Mouse (Mus musculus): ENCODE results near the gene Tfcp2. TPM values are rescaled to one million over a fixed set of nuclear protein-coding genes. Genes with fewer than 3 reads are reported as not detected.

The Tfcp2 gene
- polyA plus RNA-seq, 1 experiment from 2014 or later, result 48.4 TPM

GRCm38 (mm10) chr15:100473926-100474503 lies 77.8 kb downstream of the Tfcp2 start:
- Histone ChIP-seq H3K9me3 (no peaks in the 10 kb centered on the region), H3K4me3 (replicated peaks) (no peak overlapping the region), H3K4me1 (replicated peaks) (peaks cover 18% of the 10 kb centered on the region), H3K9ac (replicated peaks) (no peak overlapping the region), H3K27ac (no peak overlapping the region), H3K4me2 (replicated peaks) (no peak overlapping the region), H3K27me3 (no peaks in the 10 kb centered on the region), H3K36me3 (peaks cover 67% of the 10 kb centered on the region)
- ATAC-seq, result no peak
- WGBS, result 78% methylated on average over 7 of the region's 7 CpGs

GRCm38 (mm10) chr15:100470037-100470436 lies 81.8 kb downstream of the Tfcp2 start:
- peak overlapping the region; percentile 87 for H3K4me3 ChIP-seq (replicated peaks)
- H3K4me2 ChIP-seq (replicated peaks), result peak overlapping the region; percentile 95
- H3K36me3 ChIP-seq, result peaks cover 27% of the 10 kb centered on the region
- H3K27me3 ChIP-seq, result no peaks in the 10 kb centered on the region
- H3K9ac ChIP-seq (replicated peaks), result peak overlapping the region; percentile 90
- H3K27ac ChIP-seq, result no peak overlapping the region
- no peak for ATAC-seq
- 67% methylated on average over 10 of the region's 10 CpGs for WGBS
- H3K4me1 ChIP-seq (replicated peaks), result peaks cover 35% of the 10 kb centered on the region
- H3K9me3 ChIP-seq, result no peaks in the 10 kb centered on the region

DNA sequence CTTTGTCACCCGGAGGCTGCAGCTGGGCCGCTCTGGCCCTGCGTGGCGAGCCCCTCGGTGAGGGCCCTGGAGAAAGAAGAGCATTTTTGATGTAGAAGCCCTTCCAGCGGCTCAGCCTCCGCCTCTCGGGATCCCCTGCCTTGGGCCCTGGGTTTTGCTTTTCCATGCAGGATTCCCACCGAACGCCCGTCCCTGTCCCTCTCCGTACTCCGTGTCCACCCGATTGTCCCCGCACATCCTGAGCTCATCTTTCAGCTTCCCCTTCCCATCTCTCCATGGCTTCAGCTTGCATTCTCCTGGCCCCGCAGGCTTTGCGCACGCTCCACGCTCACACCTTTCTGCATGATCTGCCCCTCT lies 82.6 kb downstream of the Tfcp2 start:
- Histone ChIP-seq H3K9ac (replicated peaks) (peak overlapping the region; percentile 90), H3K9me3 (no peaks in the 10 kb centered on the region), H3K4me1 (replicated peaks) (peaks cover 35% of the 10 kb centered on the region), H3K27ac (peak overlapping the region; percentile 87), H3K27me3 (no peaks in the 10 kb centered on the region), H3K36me3 (peaks cover 20% of the 10 kb centered on the region), H3K4me2 (replicated peaks) (peak overlapping the region; percentile 95), H3K4me3 (replicated peaks) (peak overlapping the region; percentile 87)
- WGBS, result under 1% methylated on average over 19 of the region's 19 CpGs
- ATAC-seq, result peak; percentile 48

- 2% methylated on average over 84 of the region's 84 CpGs for WGBS
- H3K27me3 ChIP-seq, result no peaks in the 10 kb centered on the region
- no peaks in the 10 kb centered on the region for H3K9me3 ChIP-seq
- peak; percentile 97 for ATAC-seq
- peak within 1 kb of the TSS; percentile 87 for H3K4me3 ChIP-seq (replicated peaks)
- peak within 1 kb of the TSS; percentile 90 for H3K9ac ChIP-seq (replicated peaks)
- peak within 1 kb of the TSS; percentile 95 for H3K4me2 ChIP-seq (replicated peaks)
- peak within 1 kb of the TSS; percentile 87 for H3K27ac ChIP-seq
- peaks cover 35% of the 10 kb centered on the region for H3K4me1 ChIP-seq (replicated peaks)
- peaks cover 14% of the 10 kb centered on the region for H3K36me3 ChIP-seq
Observed at GRCm38 (mm10) chr15:100468295-100469188, 83.3 kb downstream of the Tfcp2 start, which contains the start of gene Letmd1. Gene Letmd1, plus strand, starts transcription at chr15:100469023.

DNA sequence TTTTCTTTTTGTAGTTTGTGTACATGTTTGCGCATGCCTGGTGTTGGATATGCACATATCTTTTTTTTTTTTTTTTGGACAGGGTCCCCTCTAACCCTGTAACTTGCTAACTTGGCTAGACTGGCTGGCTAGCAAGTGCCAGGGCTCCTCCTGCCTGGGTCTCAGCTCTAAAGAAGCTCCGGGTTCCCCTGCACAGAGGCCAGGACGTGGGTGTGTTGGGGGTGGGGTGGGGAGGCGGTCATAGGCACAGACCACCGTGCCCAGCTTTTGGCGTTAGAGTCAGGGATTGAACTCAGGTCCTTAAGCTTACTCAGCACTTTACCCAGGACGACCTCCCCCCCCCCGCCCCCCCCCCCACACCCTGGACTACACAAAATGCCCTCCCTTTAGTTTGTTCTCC lies 84.1 kb downstream of the Tfcp2 start:
- 39% methylated on average over 7 of the region's 8 CpGs for WGBS
- peaks cover 10% of the 10 kb centered on the region for H3K36me3 ChIP-seq
- H3K4me2 ChIP-seq (replicated peaks), result peak overlapping the region; percentile 95
- no peak overlapping the region for H3K27ac ChIP-seq
- ATAC-seq, result no peak
- H3K4me1 ChIP-seq (replicated peaks), result peaks cover 35% of the 10 kb centered on the region
- H3K9me3 ChIP-seq, result no peaks in the 10 kb centered on the region
- H3K27me3 ChIP-seq, result no peaks in the 10 kb centered on the region
- H3K4me3 ChIP-seq (replicated peaks), result peak overlapping the region; percentile 87
- H3K9ac ChIP-seq (replicated peaks), result peak overlapping the region; percentile 58; the same call in 1 of the 2 replicates

DNA sequence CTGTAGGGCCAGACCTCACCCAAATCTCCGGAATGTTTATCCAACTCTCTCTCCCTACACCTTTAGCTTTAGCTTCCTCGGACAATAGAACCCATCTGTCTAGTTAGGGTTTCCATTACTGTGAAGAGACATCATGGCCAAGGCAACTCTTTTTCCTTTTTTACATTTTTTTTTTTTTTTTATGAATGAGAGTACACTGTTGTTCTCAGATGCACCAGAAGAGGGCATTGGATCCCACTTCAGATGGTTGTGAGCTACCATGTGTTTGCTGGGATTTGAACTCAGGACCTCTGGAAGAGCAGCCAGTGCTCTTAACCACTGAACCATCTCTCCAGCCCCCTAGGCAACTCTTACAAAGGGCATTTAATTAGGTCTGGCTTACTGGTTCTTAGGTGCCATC lies 86.4 kb downstream of the Tfcp2 start:
- H3K4me1 ChIP-seq (replicated peaks), result peaks cover 34% of the 10 kb centered on the region
- H3K36me3 ChIP-seq, result no peaks in the 10 kb centered on the region
- no peak for ATAC-seq
- H3K4me2 ChIP-seq (replicated peaks), result no peak overlapping the region
- H3K4me3 ChIP-seq (replicated peaks), result no peak overlapping the region
- H3K27ac ChIP-seq, result no peak overlapping the region
- no peaks in the 10 kb centered on the region for H3K27me3 ChIP-seq
- no peak overlapping the region for H3K9ac ChIP-seq (replicated peaks)
- 88% methylated on average over 2 of the region's 2 CpGs for WGBS
- no peaks in the 10 kb centered on the region for H3K9me3 ChIP-seq

- H3K9me3 ChIP-seq, result no peaks in the 10 kb centered on the region
- WGBS, result 27% methylated on average over 6 of the region's 6 CpGs
- peaks cover 23% of the 10 kb centered on the region for H3K4me1 ChIP-seq (replicated peaks)
- no peak overlapping the region for H3K9ac ChIP-seq (replicated peaks)
- H3K4me3 ChIP-seq (replicated peaks), result no peak overlapping the region
- H3K27ac ChIP-seq, result no peak overlapping the region
- no peaks in the 10 kb centered on the region for H3K36me3 ChIP-seq
- 0 out of 2 replicates have a peak, but pooled peaks cover 5% of the 10 kb centered on the region for H3K27me3 ChIP-seq
- ATAC-seq, result no peak
- H3K4me2 ChIP-seq (replicated peaks), result no peak overlapping the region
Observed at GRCm38 (mm10) chr15:100463712-100464111, 88.1 kb downstream of the Tfcp2 start.

- Histone ChIP-seq H3K27ac (no peak overlapping the region), H3K9ac (replicated peaks) (no peak overlapping the region), H3K4me2 (replicated peaks) (no peak overlapping the region), H3K27me3 (peaks cover 15% of the 10 kb centered on the region; the same call in 1 of the 2 replicates), H3K36me3 (no peaks in the 10 kb centered on the region), H3K9me3 (no peaks in the 10 kb centered on the region), H3K4me1 (replicated peaks) (peaks cover 10% of the 10 kb centered on the region), H3K4me3 (replicated peaks) (no peak overlapping the region)
- WGBS, result 89% methylated on average over 5 of the region's 5 CpGs
- no peak for ATAC-seq
Observed at GRCm38 (mm10) chr15:100462086-100462485, 89.7 kb downstream of the Tfcp2 start.

- Histone ChIP-seq H3K27me3 (peaks cover 15% of the 10 kb centered on the region; the same call in 1 of the 2 replicates), H3K9ac (replicated peaks) (no peak overlapping the region), H3K4me1 (replicated peaks) (peaks cover 8% of the 10 kb centered on the region), H3K27ac (no peak overlapping the region), H3K9me3 (no peaks in the 10 kb centered on the region), H3K4me3 (replicated peaks) (no peak overlapping the region), H3K4me2 (replicated peaks) (no peak overlapping the region), H3K36me3 (no peaks in the 10 kb centered on the region)
- WGBS, result 88% methylated on average over 9 of the region's 9 CpGs
- no peak for ATAC-seq
Observed at GRCm38 (mm10) chr15:100461646-100462045, 90.2 kb downstream of the Tfcp2 start.

- Histone ChIP-seq H3K27me3 (peaks cover 15% of the 10 kb centered on the region; the same call in 1 of the 2 replicates), H3K27ac (no peak overlapping the region), H3K4me3 (replicated peaks) (no peak overlapping the region), H3K4me1 (replicated peaks) (0 out of 2 replicates have a peak, but pooled peaks cover 5% of the 10 kb centered on the region), H3K36me3 (no peaks in the 10 kb centered on the region), H3K9me3 (no peaks in the 10 kb centered on the region), H3K4me2 (replicated peaks) (no peak overlapping the region; the same call in 1 of the 2 replicates), H3K9ac (replicated peaks) (no peak overlapping the region)
- WGBS, result 9% methylated on average over 12 of the region's 12 CpGs
- no peak for ATAC-seq
Observed at GRCm38 (mm10) chr15:100460942-100461341, 90.9 kb downstream of the Tfcp2 start.

- Histone ChIP-seq H3K9ac (replicated peaks) (no peak overlapping the region), H3K27ac (no peak overlapping the region), H3K9me3 (no peaks in the 10 kb centered on the region), H3K4me1 (replicated peaks) (0 out of 2 replicates have a peak, but pooled peaks cover 5% of the 10 kb centered on the region), H3K36me3 (no peaks in the 10 kb centered on the region), H3K4me2 (replicated peaks) (no peak overlapping the region), H3K4me3 (replicated peaks) (no peak overlapping the region), H3K27me3 (peaks cover 15% of the 10 kb centered on the region; the same call in 1 of the 2 replicates)
- whole genome bisulfite sequencing, result 42% methylated on average over 10 of the region's 10 CpGs
- no peak for ATAC-seq
Observed at GRCm38 (mm10) chr15:100458055-100458454, 93.8 kb downstream of the Tfcp2 start.

DNA sequence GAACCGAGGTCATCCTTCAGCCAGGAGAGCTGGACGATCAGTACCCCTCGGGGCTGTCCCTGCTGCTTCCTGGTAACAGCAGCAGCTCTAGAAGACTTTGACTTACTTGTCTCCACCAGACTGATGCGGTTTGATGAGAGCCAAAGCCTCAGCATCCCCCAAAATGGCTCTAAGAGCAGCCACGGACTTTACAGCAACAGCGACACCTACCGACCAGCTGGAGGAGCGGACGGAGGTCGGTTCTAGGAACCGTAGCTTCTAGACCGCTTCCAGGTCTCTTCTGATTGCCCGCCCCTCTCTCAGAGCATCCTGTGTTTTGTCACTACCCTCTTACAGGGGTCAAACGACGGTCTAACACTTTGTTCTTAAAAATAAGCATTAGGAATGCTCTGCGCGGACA lies 94.5 kb downstream of the Tfcp2 start:
- no peak overlapping the region for H3K4me3 ChIP-seq (replicated peaks)
- no peaks in the 10 kb centered on the region for H3K9me3 ChIP-seq
- 0 out of 2 replicates have a peak, but pooled peaks cover 5% of the 10 kb centered on the region for H3K4me1 ChIP-seq (replicated peaks)
- no peak overlapping the region for H3K9ac ChIP-seq (replicated peaks)
- H3K27me3 ChIP-seq, result peaks cover 15% of the 10 kb centered on the region; the same call in 1 of the 2 replicates
- H3K27ac ChIP-seq, result no peak overlapping the region
- H3K36me3 ChIP-seq, result no peaks in the 10 kb centered on the region
- peak; percentile 65; the same call in 1 of the 2 replicates for ATAC-seq
- 11% methylated on average over 17 of the region's 17 CpGs for whole genome bisulfite sequencing
- H3K4me2 ChIP-seq (replicated peaks), result no peak overlapping the region
